In the genomic region with DNA sequence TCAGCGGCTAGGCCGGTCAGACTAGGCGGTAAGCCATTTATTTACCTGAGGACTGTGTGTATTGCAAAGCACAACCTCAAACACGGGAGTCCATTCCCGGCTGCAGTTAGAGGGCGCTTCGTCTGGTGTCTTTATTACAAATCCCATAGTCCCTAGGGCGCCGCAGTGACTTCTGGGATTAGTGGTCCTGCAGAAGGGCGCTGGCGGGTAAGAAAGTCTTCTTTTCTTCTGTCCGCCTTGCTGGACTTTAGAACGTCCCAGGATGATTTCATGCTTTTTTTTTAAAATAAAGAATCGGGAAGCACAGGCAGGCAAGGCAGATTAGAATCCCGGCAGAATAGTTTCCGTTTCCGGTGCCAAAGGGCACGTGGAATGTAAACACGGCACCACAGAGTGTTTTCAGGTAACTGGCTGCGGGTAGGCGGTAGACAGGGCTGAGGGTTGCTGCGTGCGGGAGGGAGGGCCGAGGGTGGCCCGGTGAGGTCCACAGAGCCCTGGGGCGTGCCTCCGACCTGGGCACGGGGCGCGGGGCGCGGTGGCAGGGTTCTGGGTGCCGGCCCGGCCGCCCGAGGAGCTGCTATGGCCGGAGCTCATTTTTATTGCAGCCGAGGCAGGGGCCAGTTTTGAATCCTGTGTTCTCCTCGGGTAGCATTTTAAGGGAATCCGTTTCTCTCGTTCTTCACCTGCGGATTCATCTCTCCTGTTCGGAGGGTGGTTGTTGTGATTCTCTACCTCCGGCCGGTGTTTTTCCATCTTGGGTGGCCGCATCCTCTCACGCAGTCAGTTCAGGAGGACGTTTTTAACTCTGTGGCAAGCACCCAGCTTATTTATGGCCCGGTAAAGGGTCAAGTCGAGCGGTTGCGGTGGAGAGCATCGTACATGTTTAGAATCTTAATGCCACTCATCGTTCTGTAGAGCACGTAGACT, we compare ENCODE assay signal across 8 mouse cellular contexts. TPM values are rescaled to one million over a fixed set of nuclear protein-coding genes. Genes with fewer than 3 reads are reported as not detected.
DNase-seq lines count a peak whose midpoint lies in the region; ATAC-seq and TF ChIP-seq lines count a peak whose summit lies in the region.

A gene (plus strand): TSS at position 160 of the 927 bp plus-strand sequence.

- peak within 1 kb of the TSS; percentile 88 for H3K4me3 ChIP-seq in C2C12 (ENCODE audit: insufficient read depth, poor library complexity, severe bottlenecking)
- H3K4me3 ChIP-seq in heart, embryonic 11.5 days (ENCODE audit: low read depth, low read length), result peak within 1 kb of the TSS; percentile 93
- peak within 1 kb of the TSS; percentile 97 for H3K4me3 ChIP-seq in kidney, embryonic 15.5 days (replicated peaks)
- H3K4me3 ChIP-seq in limb, embryonic 15.5 days, result peak within 1 kb of the TSS; percentile 98
- peak within 1 kb of the TSS; percentile 76 for H3K4me3 ChIP-seq in midbrain, postnatal 0 days (ENCODE audit: low read depth, low read length)

- peak within 1 kb of the TSS; percentile 79 for H3K4me2 ChIP-seq in heart, embryonic 11.5 days
- H3K4me2 ChIP-seq in kidney, embryonic 15.5 days, result peak within 1 kb of the TSS; percentile 72
- H3K4me2 ChIP-seq in limb, embryonic 15.5 days, result peak within 1 kb of the TSS; percentile 67
- H3K4me2 ChIP-seq in midbrain, postnatal 0 days (ENCODE audit: low read depth, low read length, poor library complexity, severe bottlenecking), result peak within 1 kb of the TSS; percentile 85

- H3K27me3 ChIP-seq in C2C12 (ENCODE audit: control insufficient read depth, insufficient read depth, insufficient read length), result no peaks in the 10 kb centered on the region
- no peaks in the 10 kb centered on the region for H3K27me3 ChIP-seq in heart, embryonic 11.5 days (ENCODE audit: control insufficient read depth, insufficient read depth, low read length)
- H3K27me3 ChIP-seq in kidney, embryonic 15.5 days, result no peaks in the 10 kb centered on the region
- H3K27me3 ChIP-seq in limb, embryonic 15.5 days, result no peaks in the 10 kb centered on the region
- no peaks in the 10 kb centered on the region for H3K27me3 ChIP-seq in midbrain, postnatal 0 days (ENCODE audit: insufficient read depth, low read length)

- H3ac ChIP-seq in C2C12 (ENCODE audit: control insufficient read depth, insufficient read length, low read depth), result peak within 1 kb of the TSS; percentile 95

- H3K79me3 ChIP-seq in C2C12 (ENCODE audit: low read depth), result peaks cover 5% of the 10 kb centered on the region

- peak within 1 kb of the TSS; percentile 85 for H3K9ac ChIP-seq in heart, embryonic 11.5 days (ENCODE audit: low read depth, low read length)
- H3K9ac ChIP-seq in kidney, embryonic 15.5 days, result peak within 1 kb of the TSS; percentile 82
- H3K9ac ChIP-seq in limb, embryonic 15.5 days, result peak within 1 kb of the TSS; percentile 89
- peak within 1 kb of the TSS; percentile 65 for H3K9ac ChIP-seq in midbrain, postnatal 0 days (replicated peaks; ENCODE audit: low read length, poor library complexity, severe bottlenecking)

- no peaks in the 10 kb centered on the region for H3K9me3 ChIP-seq in heart, embryonic 11.5 days (replicated peaks; ENCODE audit: control insufficient read depth, low read length)
- no peaks in the 10 kb centered on the region for H3K9me3 ChIP-seq in kidney, embryonic 15.5 days (replicated peaks)
- H3K9me3 ChIP-seq in limb, embryonic 15.5 days, result no peaks in the 10 kb centered on the region
- H3K9me3 ChIP-seq in midbrain, postnatal 0 days (ENCODE audit: low read length), result no peaks in the 10 kb centered on the region

- DNase-seq in brain, embryonic 14.5 days (ENCODE audit: low read depth), result peak; percentile 92
- peak; percentile 93 for DNase-seq in midbrain, postnatal 0 days (ENCODE audit: low spot score)
- peak; percentile 62 to 81 for DNase-seq in spleen, postnatal 10 days (ENCODE audit: low spot score in 2 of 2)

- peaks cover 30% of the 10 kb centered on the region for H3K36me3 ChIP-seq in C2C12 (ENCODE audit: control insufficient read depth, insufficient read depth)
- H3K36me3 ChIP-seq in heart, embryonic 11.5 days (ENCODE audit: control insufficient read depth, insufficient read depth, low read length), result no peaks in the 10 kb centered on the region
- peaks cover 13% of the 10 kb centered on the region for H3K36me3 ChIP-seq in kidney, embryonic 15.5 days
- peaks cover 20% of the 10 kb centered on the region for H3K36me3 ChIP-seq in limb, embryonic 15.5 days
- peaks cover 8% of the 10 kb centered on the region; the same call in 1 of the 2 replicates for H3K36me3 ChIP-seq in midbrain, postnatal 0 days (ENCODE audit: insufficient read depth, low read length)

- H3K4me1 ChIP-seq in heart, embryonic 11.5 days (ENCODE audit: control insufficient read depth, insufficient read depth, low read length), result peaks cover 10% of the 10 kb centered on the region
- H3K4me1 ChIP-seq in kidney, embryonic 15.5 days, result peaks cover 21% of the 10 kb centered on the region
- H3K4me1 ChIP-seq in limb, embryonic 15.5 days, result peaks cover 12% of the 10 kb centered on the region
- H3K4me1 ChIP-seq in midbrain, postnatal 0 days (ENCODE audit: insufficient read depth, low read length), result 0 out of 2 replicates have a peak, but pooled peaks cover 4% of the 10 kb centered on the region

- peak; percentile 24; the same call in 1 of the 2 replicates for TF ChIP-seq POLR2A in brain, embryonic 14.5 days (IDR thresholded peaks at IDR 0.05; ENCODE audit: borderline replicate concordance, extremely low read depth, insufficient read depth, insufficient read length, poor library complexity, severe bottlenecking)

- H3K27ac ChIP-seq in heart, embryonic 11.5 days (ENCODE audit: low read depth, low read length), result peak within 1 kb of the TSS; percentile 60
- peak within 1 kb of the TSS; percentile 95 for H3K27ac ChIP-seq in kidney, embryonic 15.5 days
- H3K27ac ChIP-seq in limb, embryonic 15.5 days, result peak within 1 kb of the TSS; percentile 85
- H3K27ac ChIP-seq in midbrain, postnatal 0 days (ENCODE audit: low read depth, low read length), result peak within 1 kb of the TSS; percentile 85

- WGBS in heart, embryonic 11.5 days (ENCODE audit: insufficient replicate concordance), result under 1% methylated on average over 55 of the region's 55 CpGs
- WGBS in kidney, embryonic 15.5 days, result under 1% methylated on average over 55 of the region's 55 CpGs
- WGBS in limb, embryonic 15.5 days, result under 1% methylated on average over 55 of the region's 55 CpGs
- under 1% methylated on average over 53 of the region's 55 CpGs for WGBS in midbrain, postnatal 0 days

- peak; percentile 13 for TF ChIP-seq CTCF in C2C12 (IDR thresholded peaks at IDR 0.05; ENCODE audit: control insufficient read depth, insufficient read depth, insufficient read length)
- TF ChIP-seq CTCF in brain, embryonic 14.5 days (IDR thresholded peaks at IDR 0.05; ENCODE audit: borderline replicate concordance, extremely low read depth, insufficient read depth, insufficient read length), result peak; percentile 29; the same call in 1 of the 2 replicates
- TF ChIP-seq CTCF in midbrain, postnatal 0 days (IDR thresholded peaks at IDR 0.05), result peak; percentile 67

- H3K79me2 ChIP-seq in C2C12 (ENCODE audit: control insufficient read depth, insufficient read depth), result peaks cover 32% of the 10 kb centered on the region

- ATAC-seq in erythroblast, adult 5-6 weeks (replicated peaks; ENCODE audit: low FRiP score, poor library complexity, severe bottlenecking), result peak; percentile 92
- peak; percentile 84 for ATAC-seq in heart, embryonic 11.5 days (replicated peaks; ENCODE audit: insufficient number of reproducible peaks, low FRiP score, low TSS enrichment)
- ATAC-seq in kidney, embryonic 15.5 days (replicated peaks; ENCODE audit: low FRiP score), result peak; percentile 93
- ATAC-seq in limb, embryonic 15.5 days (ENCODE audit: insufficient number of reproducible peaks, low FRiP score, low TSS enrichment, low read depth), result peak; percentile 61; the same call in 1 of the 2 replicates
- peak; percentile 91 for ATAC-seq in midbrain, postnatal 0 days (ENCODE audit: low FRiP score)

TF ChIP-seq in C2C12, 6 proteins besides CTCF, POLR2A, EP300 and RAD21:
- TF ChIP-seq MYOD1 (IDR thresholded peaks at IDR 0.05; ENCODE audit: control insufficient read depth, insufficient read length, low read depth) (no peak), USF1 (IDR thresholded peaks at IDR 0.05; ENCODE audit: low read depth) (peak; percentile 66), CEBPB (IDR thresholded peaks at IDR 0.05; ENCODE audit: low read depth) (no peak), MAX (IDR thresholded peaks at IDR 0.05) (peak; percentile 99), FOSL1 (IDR thresholded peaks at IDR 0.05; ENCODE audit: insufficient read depth, low read length, poor library complexity, severe bottlenecking) (no peak), MYOG (IDR thresholded peaks at IDR 0.05; ENCODE audit: control insufficient read depth, extremely low read depth, insufficient read length) (no peak)

RNA-seq across cellular contexts. Expression of the gene that starts here (rescaled TPM):
- 15.8 TPM for polyA plus RNA-seq in C2C12 (2012; fragmentation: generic; extraction: Trizol)
- 24.5 and 29.0 TPM in 2 replicates for polyA plus RNA-seq in brain, embryonic 14.5 days (2012; rRNA removed)
- 12.3 and 29.4 TPM in 2 replicates for total RNA-seq in erythroblast, adult 5-6 weeks (2015; ENCODE audit: low replicate concordance)
- total RNA-seq in erythroblast, adult 5-6 weeks (2017; ENCODE audit: low replicate concordance), result 26.4 and 28.4 TPM in 2 replicates
- 35.0 and 37.5 TPM in 2 replicates for polyA plus RNA-seq in heart, embryonic 11.5 days (2014; fragmentation: Nextera tagmentation; extraction: Ambion mirVana)
- 45.1 and 45.2 TPM in 2 replicates for polyA plus RNA-seq in kidney, embryonic 15.5 days (2015; fragmentation: Nextera tagmentation; extraction: Ambion mirVana)
- polyA plus RNA-seq in limb, embryonic 15.5 days (2015; fragmentation: Nextera tagmentation; extraction: Ambion mirVana), result 34.8 and 37.8 TPM in 2 replicates
- total RNA-seq in midbrain, postnatal 0 days (2014; rRNA removed), result 31.2 and 35.9 TPM in 2 replicates
- 45.8 and 51.0 TPM in 2 replicates for polyA plus RNA-seq in midbrain, postnatal 0 days (2015; fragmentation: Nextera tagmentation; extraction: Ambion mirVana)

Comparison
In these comparisons a context has a peak if more than half of its experiments do, and no peak if none do; other contexts are left out.
1. Peak in every context shown above with its lines: DNase-seq, ATAC-seq, H3K4me3 ChIP-seq and H3K27ac ChIP-seq.
2. CTCF ChIP-seq: peak in every context shown above with its lines; median percentile 67 in midbrain, postnatal 0 days; 29 in brain, embryonic 14.5 days; 13 in C2C12.